Mouse (Mus musculus): ENCODE measurements around the gene Ptprn2. TPM values are rescaled to one million over a fixed set of nuclear protein-coding genes. Genes with fewer than 3 reads are reported as not detected.

Gene Ptprn2
- polyA plus RNA-seq, 1 experiment: 0.22 TPM

- H3ac ChIP-seq (ENCODE audit: control insufficient read depth, insufficient read length): no peak overlapping the region
- no peak overlapping the region for H3K4me2 ChIP-seq (ENCODE audit: low read depth)
- TF ChIP-seq MAX (IDR thresholded peaks at IDR 0.05; ENCODE audit: low read depth) (no peak), MYOG (IDR thresholded peaks at IDR 0.05; ENCODE audit: control insufficient read depth in 1 of 3, insufficient read depth in 1 of 3, insufficient read length in 2 of 3, low read depth in 2 of 3) (no peak)
- no peak overlapping the region for H3K4me3 ChIP-seq
- no peaks in the 10 kb centered on the region for H3K27me3 ChIP-seq (ENCODE audit: control insufficient read depth, insufficient read depth, insufficient read length)
- H3K36me3 ChIP-seq (ENCODE audit: control insufficient read depth, insufficient read depth): no peaks in the 10 kb centered on the region
- H3K79me2 ChIP-seq (ENCODE audit: control insufficient read depth, insufficient read depth): no peaks in the 10 kb centered on the region
Observed at GRCm38 (mm10) chr12:117270199-117270598, 784.7 kb downstream of the Ptprn2 start.

GRCm38 (mm10) chr12:117273166-117273565, 787.6 kb downstream of the Ptprn2 start:
- no peak overlapping the region for H3ac ChIP-seq (ENCODE audit: control insufficient read depth, insufficient read length)
- no peaks in the 10 kb centered on the region for H3K79me2 ChIP-seq (ENCODE audit: control insufficient read depth, insufficient read depth)
- H3K27me3 ChIP-seq (ENCODE audit: control insufficient read depth, insufficient read depth, insufficient read length): no peaks in the 10 kb centered on the region
- TF ChIP-seq SRF (IDR thresholded peaks at IDR 0.05; ENCODE audit: control insufficient read depth, insufficient read length, low read depth) (no peak), REST (IDR thresholded peaks at IDR 0.05; ENCODE audit: insufficient read depth, insufficient read length) (no peak), MYOG (IDR thresholded peaks at IDR 0.05; ENCODE audit: control insufficient read depth in 1 of 3, insufficient read depth in 1 of 3, insufficient read length in 2 of 3, low read depth in 2 of 3) (no peak), TCF3 (IDR thresholded peaks at IDR 0.05; ENCODE audit: insufficient read length, low read depth) (no peak), CEBPB (IDR thresholded peaks at IDR 0.05; ENCODE audit: insufficient read depth, poor library complexity, severe bottlenecking) (no peak), MAX (IDR thresholded peaks at IDR 0.05; ENCODE audit: low read depth) (no peak), POLR2A (IDR thresholded peaks at IDR 0.05; ENCODE audit: insufficient read length, low read depth) (no peak), TCF12 (IDR thresholded peaks at IDR 0.05; ENCODE audit: insufficient read depth, poor library complexity, severe bottlenecking) (no peak), USF1 (IDR thresholded peaks at IDR 0.05; ENCODE audit: low read depth) (no peak), E2F4 (IDR thresholded peaks at IDR 0.05; ENCODE audit: insufficient read depth) (no peak), MYOD1 (IDR thresholded peaks at IDR 0.05; ENCODE audit: control insufficient read depth in 1 of 3, insufficient read length in 2 of 3, low read depth in 2 of 3) (no peak), POLR2AphosphoS2 (IDR thresholded peaks at IDR 0.05; ENCODE audit: insufficient read length, low read depth) (no peak)
- H3K4me2 ChIP-seq (ENCODE audit: low read depth): no peak overlapping the region
- H3K36me3 ChIP-seq (ENCODE audit: control insufficient read depth, insufficient read depth): no peaks in the 10 kb centered on the region
- H3K4me3 ChIP-seq: no peak overlapping the region

DNA sequence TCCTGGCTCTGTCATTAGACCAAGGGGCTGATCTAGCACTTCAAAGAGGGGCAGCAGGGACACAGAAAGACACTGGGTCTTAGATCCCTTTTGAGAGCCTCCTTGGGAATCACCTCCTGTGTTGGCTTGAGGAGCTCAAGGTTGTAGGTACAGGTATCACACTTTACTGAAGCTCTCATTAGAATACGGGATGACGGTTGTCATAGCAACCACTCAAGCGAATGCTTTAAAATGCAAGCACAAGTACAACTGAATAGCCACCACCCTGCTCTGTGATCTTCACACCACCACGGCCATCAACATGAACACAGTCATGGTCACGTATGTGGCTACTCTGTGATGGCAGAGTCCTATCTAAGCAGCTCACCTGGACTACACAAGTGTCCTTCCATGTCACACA, 789.1 kb downstream of the Ptprn2 start:
- TF ChIP-seq MYOD1 (IDR thresholded peaks at IDR 0.05; ENCODE audit: control insufficient read depth in 1 of 3, insufficient read length in 2 of 3, low read depth in 2 of 3) (no peak), USF1 (IDR thresholded peaks at IDR 0.05; ENCODE audit: low read depth) (no peak), MAX (IDR thresholded peaks at IDR 0.05; ENCODE audit: low read depth) (no peak), MYOG (IDR thresholded peaks at IDR 0.05; ENCODE audit: control insufficient read depth in 1 of 3, insufficient read depth in 1 of 3, insufficient read length in 2 of 3, low read depth in 2 of 3) (no peak), SRF (IDR thresholded peaks at IDR 0.05; ENCODE audit: control insufficient read depth, insufficient read length, low read depth) (no peak), CEBPB (IDR thresholded peaks at IDR 0.05; ENCODE audit: insufficient read depth, poor library complexity, severe bottlenecking) (no peak), REST (IDR thresholded peaks at IDR 0.05; ENCODE audit: insufficient read depth, insufficient read length) (no peak), POLR2A (IDR thresholded peaks at IDR 0.05; ENCODE audit: insufficient read length, low read depth) (no peak), E2F4 (IDR thresholded peaks at IDR 0.05; ENCODE audit: insufficient read depth) (no peak), TCF12 (IDR thresholded peaks at IDR 0.05; ENCODE audit: insufficient read depth, poor library complexity, severe bottlenecking) (no peak), POLR2AphosphoS2 (IDR thresholded peaks at IDR 0.05; ENCODE audit: insufficient read length, low read depth) (no peak), TCF3 (IDR thresholded peaks at IDR 0.05; ENCODE audit: insufficient read length, low read depth) (no peak)
- Histone ChIP-seq H3K36me3 (ENCODE audit: control insufficient read depth, insufficient read depth) (no peaks in the 10 kb centered on the region), H3K79me2 (ENCODE audit: control insufficient read depth, insufficient read depth) (no peaks in the 10 kb centered on the region), H3ac (ENCODE audit: control insufficient read depth, insufficient read length) (no peak overlapping the region), H3K27me3 (ENCODE audit: control insufficient read depth, insufficient read depth, insufficient read length) (no peaks in the 10 kb centered on the region), H3K4me2 (ENCODE audit: low read depth) (no peak overlapping the region), H3K4me3 (no peak overlapping the region)

DNA sequence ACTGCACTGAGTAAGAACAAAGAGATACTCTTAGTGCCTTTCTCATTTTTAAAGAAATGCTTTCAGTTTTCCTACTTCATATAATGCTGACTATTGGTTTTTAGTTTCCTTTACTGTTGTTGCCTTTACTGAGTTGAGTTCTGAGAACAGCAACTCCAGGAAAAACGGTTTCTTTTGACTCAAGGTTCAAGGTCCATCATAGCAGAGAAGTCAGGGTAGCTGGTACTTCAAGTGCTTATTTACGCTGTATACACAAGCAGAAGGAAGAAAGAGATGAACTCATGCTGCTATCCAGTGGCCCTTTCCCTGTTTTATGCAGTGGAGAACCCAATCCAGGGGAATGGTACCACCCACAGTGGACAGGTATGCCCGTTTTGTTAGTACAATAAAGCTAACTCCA, 795.3 kb downstream of the Ptprn2 start:
- Histone ChIP-seq H3K27me3 (ENCODE audit: control insufficient read depth, insufficient read depth, insufficient read length) (no peaks in the 10 kb centered on the region), H3K4me3 (no peak overlapping the region), H3K79me2 (ENCODE audit: control insufficient read depth, insufficient read depth) (no peaks in the 10 kb centered on the region), H3K36me3 (ENCODE audit: control insufficient read depth, insufficient read depth) (no peaks in the 10 kb centered on the region), H3ac (ENCODE audit: control insufficient read depth, insufficient read length) (no peak overlapping the region), H3K4me2 (ENCODE audit: low read depth) (no peak overlapping the region)
- no peak for TF ChIP-seq MAX (IDR thresholded peaks at IDR 0.05; ENCODE audit: low read depth)
- no peak for TF ChIP-seq TCF3 (IDR thresholded peaks at IDR 0.05; ENCODE audit: insufficient read length, low read depth)
- no peak for TF ChIP-seq POLR2AphosphoS2 (IDR thresholded peaks at IDR 0.05; ENCODE audit: insufficient read length, low read depth)
- TF ChIP-seq MYOG (IDR thresholded peaks at IDR 0.05; ENCODE audit: control insufficient read depth in 1 of 3, insufficient read depth in 1 of 3, insufficient read length in 2 of 3, low read depth in 2 of 3): no peak
- no peak for TF ChIP-seq E2F4 (IDR thresholded peaks at IDR 0.05; ENCODE audit: insufficient read depth)
- no peak for TF ChIP-seq USF1 (IDR thresholded peaks at IDR 0.05; ENCODE audit: low read depth)
- TF ChIP-seq TCF12 (IDR thresholded peaks at IDR 0.05; ENCODE audit: insufficient read depth, poor library complexity, severe bottlenecking): no peak
- no peak for TF ChIP-seq CEBPB (IDR thresholded peaks at IDR 0.05; ENCODE audit: insufficient read depth, poor library complexity, severe bottlenecking)
- no peak for TF ChIP-seq MYOD1 (IDR thresholded peaks at IDR 0.05; ENCODE audit: control insufficient read depth in 1 of 3, insufficient read length in 2 of 3, low read depth in 2 of 3)
- TF ChIP-seq REST (IDR thresholded peaks at IDR 0.05; ENCODE audit: insufficient read depth, insufficient read length): no peak

DNA sequence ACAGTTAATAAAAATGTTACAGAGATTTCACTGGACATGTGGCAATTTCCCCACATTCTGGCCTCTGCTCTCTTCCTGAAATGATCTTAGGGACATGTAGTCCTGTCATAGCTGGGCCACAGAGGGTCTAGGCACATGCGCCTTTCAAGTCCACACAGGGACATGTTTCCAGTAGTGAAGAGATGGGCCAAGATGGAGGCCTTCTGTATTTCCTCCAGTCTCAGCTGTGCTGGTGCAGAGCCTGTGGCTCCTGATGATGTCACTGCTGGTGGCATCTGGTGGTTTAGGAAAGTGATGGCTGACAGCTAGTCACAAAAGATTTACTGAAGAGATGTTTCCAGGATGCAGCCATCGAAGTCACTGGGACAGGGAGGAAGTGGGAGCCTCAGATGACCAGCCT, 797.1 kb downstream of the Ptprn2 start:
- H3K79me2 ChIP-seq (ENCODE audit: control insufficient read depth, insufficient read depth): no peaks in the 10 kb centered on the region
- H3K4me2 ChIP-seq (ENCODE audit: low read depth): no peak overlapping the region
- no peaks in the 10 kb centered on the region for H3K27me3 ChIP-seq (ENCODE audit: control insufficient read depth, insufficient read depth, insufficient read length)
- TF ChIP-seq MAX (IDR thresholded peaks at IDR 0.05; ENCODE audit: low read depth) (no peak), REST (IDR thresholded peaks at IDR 0.05; ENCODE audit: insufficient read depth, insufficient read length) (no peak), MYOG (IDR thresholded peaks at IDR 0.05; ENCODE audit: control insufficient read depth in 1 of 3, insufficient read depth in 1 of 3, insufficient read length in 2 of 3, low read depth in 2 of 3) (no peak), CEBPB (IDR thresholded peaks at IDR 0.05; ENCODE audit: insufficient read depth, poor library complexity, severe bottlenecking) (no peak), SRF (IDR thresholded peaks at IDR 0.05; ENCODE audit: control insufficient read depth, insufficient read length, low read depth) (no peak), MYOD1 (IDR thresholded peaks at IDR 0.05; ENCODE audit: control insufficient read depth in 1 of 3, insufficient read length in 2 of 3, low read depth in 2 of 3) (no peak), E2F4 (IDR thresholded peaks at IDR 0.05; ENCODE audit: insufficient read depth) (no peak), POLR2A (IDR thresholded peaks at IDR 0.05; ENCODE audit: insufficient read length, low read depth) (no peak), TCF12 (IDR thresholded peaks at IDR 0.05; ENCODE audit: insufficient read depth, poor library complexity, severe bottlenecking) (no peak), TCF3 (IDR thresholded peaks at IDR 0.05; ENCODE audit: insufficient read length, low read depth) (no peak), USF1 (IDR thresholded peaks at IDR 0.05; ENCODE audit: low read depth) (no peak), POLR2AphosphoS2 (IDR thresholded peaks at IDR 0.05; ENCODE audit: insufficient read length, low read depth) (no peak)
- H3ac ChIP-seq (ENCODE audit: control insufficient read depth, insufficient read length): no peak overlapping the region
- no peak overlapping the region for H3K4me3 ChIP-seq
- no peaks in the 10 kb centered on the region for H3K36me3 ChIP-seq (ENCODE audit: control insufficient read depth, insufficient read depth)
